Mouse (Mus musculus): ENCODE data around the gene Tuft1. TPM values are rescaled to one million over a fixed set of nuclear protein-coding genes. Genes with fewer than 3 reads are reported as not detected.

The Tuft1 gene
- polyA plus RNA-seq, 1 experiment from 2014 or later = 5.4 TPM

Other genes with a start within 250 kb of the Tuft1 start
- gene Tdrkh, start 245.6 kb downstream of the Tuft1 start, polyA plus RNA-seq (2016; fragmentation: Nextera tagmentation; extraction: Ambion mirVana) = 10.7 and 11.1 TPM in 2 replicates
- gene Mrpl9, start 215.6 kb downstream of the Tuft1 start, polyA plus RNA-seq (2016; fragmentation: Nextera tagmentation; extraction: Ambion mirVana) = 56.4 and 61.8 TPM in 2 replicates
- 0.13 and 0.31 TPM in 2 replicates for gene Oaz3, start 215.0 kb downstream of the Tuft1 start, polyA plus RNA-seq (2016; fragmentation: Nextera tagmentation; extraction: Ambion mirVana)
- 0.22 and 0.44 TPM in 2 replicates for gene Celf3, start 180.6 kb downstream of the Tuft1 start, polyA plus RNA-seq (2016; fragmentation: Nextera tagmentation; extraction: Ambion mirVana)
- not detected in 2 replicates for gene Riiad1, start 178.5 kb downstream of the Tuft1 start, polyA plus RNA-seq (2016; fragmentation: Nextera tagmentation; extraction: Ambion mirVana)
- gene Snx27, start 76.2 kb downstream of the Tuft1 start, polyA plus RNA-seq (2016; fragmentation: Nextera tagmentation; extraction: Ambion mirVana) = 23.9 and 25.1 TPM in 2 replicates
- gene Gm10972, start 15.8 kb downstream of the Tuft1 start, polyA plus RNA-seq (2016; fragmentation: Nextera tagmentation; extraction: Ambion mirVana) = not detected in 2 replicates
- 3.0 and 3.3 TPM in 2 replicates for gene Selenbp2, start 34.7 kb upstream of the Tuft1 start, polyA plus RNA-seq (2016; fragmentation: Nextera tagmentation; extraction: Ambion mirVana)
- gene Cgn, start 127.6 kb upstream of the Tuft1 start, polyA plus RNA-seq (2016; fragmentation: Nextera tagmentation; extraction: Ambion mirVana) = 8.7 and 9.2 TPM in 2 replicates
- gene Pogz, start 178.7 kb upstream of the Tuft1 start, polyA plus RNA-seq (2016; fragmentation: Nextera tagmentation; extraction: Ambion mirVana) = 5.2 and 5.3 TPM in 2 replicates
- gene Psmb4, start 228.1 kb upstream of the Tuft1 start, polyA plus RNA-seq (2016; fragmentation: Nextera tagmentation; extraction: Ambion mirVana) = 207 and 214 TPM in 2 replicates

Data from liver, embryonic 12.5 days (tissue).